Mouse (Mus musculus) neural tube, embryonic 14.5 days (tissue): ENCODE results near the gene Tmem164. TPM values are rescaled to one million over a fixed set of nuclear protein-coding genes. Genes with fewer than 3 reads are reported as not detected.

ENCODE experiments used
- ATAC-seq: fragments of 200-750 bp; cut with Nextera tagmentation; 2 replicates; pipeline ENCODE4 v1.8.0; 2017; ENCODE audit warnings: low read depth, mild to moderate bottlenecking, moderate TSS enrichment, moderate library complexity
- H3K27ac ChIP-seq: fragments of 300-500 bp; sonication (generic); 2 replicates; pipeline ENCODE4 v1.5.1; 2014; ENCODE audit warnings: low read depth, mild to moderate bottlenecking, control low read depth, low read length, moderate library complexity, mixed read lengths
- H3K27me3 ChIP-seq: fragments of 300-500 bp; sonication (generic); 2 replicates; pipeline ENCODE4 v1.6.1; 2014; ENCODE audit warnings: low read length; ENCODE audit not compliant: control insufficient read depth, insufficient read depth
- H3K36me3 ChIP-seq: fragments of 300-500 bp; sonication (generic); 2 replicates; pipeline ENCODE4 v1.6.1; 2014; ENCODE audit warnings: low read length, mixed read lengths; ENCODE audit not compliant: control insufficient read depth, insufficient read depth
- H3K4me1 ChIP-seq: fragments of 300-500 bp; sonication (generic); 2 replicates; pipeline ENCODE4 v1.6.1; 2014; ENCODE audit warnings: low read length; ENCODE audit not compliant: control insufficient read depth, insufficient read depth
- H3K4me2 ChIP-seq: fragments of 300-500 bp; sonication (generic); 2 replicates; pipeline ENCODE4 v1.6.1; 2014; ENCODE audit warnings: mild to moderate bottlenecking, low read depth, low read length, control low read depth
- H3K4me3 ChIP-seq: fragments of 300-500 bp; sonication (generic); 2 replicates; pipeline ENCODE4 v1.5.1; 2014; ENCODE audit warnings: low read depth, low read length, control low read depth, mixed read lengths
- H3K9ac ChIP-seq: fragments of 300-500 bp; sonication (generic); replicated peaks from 2 replicates; pipeline ENCODE4 v1.6.1; 2014; ENCODE audit warnings: low read depth, mild to moderate bottlenecking, control low read depth, low read length, mixed read lengths
- H3K9me3 ChIP-seq: fragments of 300-500 bp; sonication (generic); 2 replicates; pipeline ENCODE4 v1.6.1; 2016; ENCODE audit warnings: low read length; ENCODE audit not compliant: control insufficient read depth
- WGBS: fragments of 180-500 bp; shearing (Covaris S2); extraction: QIAGEN DNeasy Blood & Tissue Kit; methylation state at CpG from one replicate; pipeline ENCODE4 v1.1.7; 2014; 5-methylcytosine and 5-hydroxymethylcytosine counted together
- polyA plus RNA-seq: library from polyadenylated mRNA; unstranded; fragments of >200 nt; fragmentation: Nextera tagmentation; extraction: Ambion mirVana; gene quantifications from 2 replicates; pipeline ENCODE4 v1.2.1, GENCODE M21; 2014

The Tmem164 gene
- polyA plus RNA-seq, 1 experiment from 2014 or later, result 11.0 TPM

- H3K9ac ChIP-seq, result no peak overlapping the region
- H3K9me3 ChIP-seq, result no peaks in the 10 kb centered on the region
- H3K4me2 ChIP-seq, result no peak overlapping the region
- 96% methylated on average over 7 of the region's 7 CpGs for WGBS
- H3K36me3 ChIP-seq, result no peaks in the 10 kb centered on the region
- H3K4me3 ChIP-seq, result no peak overlapping the region
- no peaks in the 10 kb centered on the region for H3K4me1 ChIP-seq
- ATAC-seq, result no peak
- no peaks in the 10 kb centered on the region for H3K27me3 ChIP-seq
- H3K27ac ChIP-seq, result no peak overlapping the region
Measured at GRCm38 (mm10) chrX:142836399-142836798, 155.2 kb downstream of the Tmem164 start.

- Histone ChIP-seq H3K4me3 (no peak overlapping the region), H3K9me3 (no peaks in the 10 kb centered on the region), H3K9ac (no peak overlapping the region), H3K4me1 (no peaks in the 10 kb centered on the region), H3K36me3 (no peaks in the 10 kb centered on the region), H3K27me3 (no peaks in the 10 kb centered on the region), H3K4me2 (no peak overlapping the region), H3K27ac (no peak overlapping the region)
- WGBS, result 88% methylated on average over 3 of the region's 3 CpGs
- no peak for ATAC-seq
Measured at GRCm38 (mm10) chrX:142837316-142837715, 156.1 kb downstream of the Tmem164 start.

- no peak overlapping the region for H3K27ac ChIP-seq
- no peaks in the 10 kb centered on the region for H3K4me1 ChIP-seq
- H3K9ac ChIP-seq, result no peak overlapping the region
- no peaks in the 10 kb centered on the region for H3K36me3 ChIP-seq
- no peaks in the 10 kb centered on the region for H3K27me3 ChIP-seq
- WGBS, result 80% methylated on average over 1 of the region's 2 CpGs
- no peak overlapping the region for H3K4me3 ChIP-seq
- H3K9me3 ChIP-seq, result no peaks in the 10 kb centered on the region
- no peak for ATAC-seq
- H3K4me2 ChIP-seq, result no peak overlapping the region
Measured at GRCm38 (mm10) chrX:142838841-142839240, 157.6 kb downstream of the Tmem164 start.

- Histone ChIP-seq H3K4me1 (no peaks in the 10 kb centered on the region), H3K27me3 (no peaks in the 10 kb centered on the region), H3K27ac (no peak overlapping the region), H3K4me3 (no peak overlapping the region), H3K4me2 (no peak overlapping the region), H3K9me3 (no peaks in the 10 kb centered on the region), H3K9ac (no peak overlapping the region), H3K36me3 (no peaks in the 10 kb centered on the region)
- ATAC-seq, result no peak
- 89% methylated on average over 7 of the region's 7 CpGs for WGBS
Measured at GRCm38 (mm10) chrX:142839411-142839810, 158.2 kb downstream of the Tmem164 start.

GRCm38 (mm10) chrX:142841916-142842315, 160.7 kb downstream of the Tmem164 start:
- Histone ChIP-seq H3K27ac (no peak overlapping the region), H3K4me2 (no peak overlapping the region), H3K9me3 (no peaks in the 10 kb centered on the region), H3K4me1 (no peaks in the 10 kb centered on the region), H3K27me3 (no peaks in the 10 kb centered on the region), H3K36me3 (no peaks in the 10 kb centered on the region), H3K9ac (no peak overlapping the region), H3K4me3 (no peak overlapping the region)
- ATAC-seq, result no peak
- 81% methylated on average over 4 of the region's 4 CpGs for WGBS

- WGBS, result 82% methylated on average over 6 of the region's 6 CpGs
- Histone ChIP-seq H3K4me1 (no peaks in the 10 kb centered on the region), H3K27me3 (no peaks in the 10 kb centered on the region), H3K4me2 (no peak overlapping the region), H3K4me3 (no peak overlapping the region), H3K27ac (no peak overlapping the region), H3K36me3 (no peaks in the 10 kb centered on the region), H3K9ac (no peak overlapping the region), H3K9me3 (no peaks in the 10 kb centered on the region)
- ATAC-seq, result no peak
Measured at GRCm38 (mm10) chrX:142846266-142846665, 165.1 kb downstream of the Tmem164 start.

GRCm38 (mm10) chrX:142848032-142848431, 166.8 kb downstream of the Tmem164 start:
- ATAC-seq, result no peak
- H3K36me3 ChIP-seq, result no peaks in the 10 kb centered on the region
- H3K27ac ChIP-seq, result no peak overlapping the region
- H3K9me3 ChIP-seq, result no peaks in the 10 kb centered on the region
- no peak overlapping the region for H3K9ac ChIP-seq
- no peak overlapping the region for H3K4me3 ChIP-seq
- no peaks in the 10 kb centered on the region for H3K4me1 ChIP-seq
- H3K27me3 ChIP-seq, result no peaks in the 10 kb centered on the region
- H3K4me2 ChIP-seq, result no peak overlapping the region
- 95% methylated on average over 9 of the region's 9 CpGs for WGBS

- no peaks in the 10 kb centered on the region for H3K9me3 ChIP-seq
- H3K36me3 ChIP-seq, result no peaks in the 10 kb centered on the region
- no peak overlapping the region for H3K4me2 ChIP-seq
- H3K9ac ChIP-seq, result no peak overlapping the region
- H3K27me3 ChIP-seq, result no peaks in the 10 kb centered on the region
- no peak overlapping the region for H3K4me3 ChIP-seq
- H3K4me1 ChIP-seq, result no peaks in the 10 kb centered on the region
- 53% methylated on average over 2 of the region's 2 CpGs for WGBS
- no peak overlapping the region for H3K27ac ChIP-seq
- ATAC-seq, result no peak; the same call in 1 of the 2 replicates
Measured at GRCm38 (mm10) chrX:142869844-142870243, 188.6 kb downstream of the Tmem164 start.

GRCm38 (mm10) chrX:142882255-142882654, 201.0 kb downstream of the Tmem164 start:
- Histone ChIP-seq H3K9ac (no peak overlapping the region), H3K36me3 (no peaks in the 10 kb centered on the region), H3K27ac (no peak overlapping the region), H3K4me3 (no peak overlapping the region), H3K27me3 (no peaks in the 10 kb centered on the region), H3K4me2 (no peak overlapping the region), H3K4me1 (no peaks in the 10 kb centered on the region), H3K9me3 (no peaks in the 10 kb centered on the region)
- 92% methylated on average over 5 of the region's 5 CpGs for WGBS
- ATAC-seq, result no peak

GRCm38 (mm10) chrX:142883593-142883992, 202.4 kb downstream of the Tmem164 start:
- Histone ChIP-seq H3K4me1 (no peaks in the 10 kb centered on the region), H3K36me3 (no peaks in the 10 kb centered on the region), H3K4me2 (no peak overlapping the region), H3K27ac (no peak overlapping the region), H3K4me3 (no peak overlapping the region), H3K27me3 (no peaks in the 10 kb centered on the region), H3K9ac (no peak overlapping the region), H3K9me3 (no peaks in the 10 kb centered on the region)
- WGBS, result 91% methylated on average over 4 of the region's 4 CpGs
- no peak for ATAC-seq
